In the genomic region with DNA sequence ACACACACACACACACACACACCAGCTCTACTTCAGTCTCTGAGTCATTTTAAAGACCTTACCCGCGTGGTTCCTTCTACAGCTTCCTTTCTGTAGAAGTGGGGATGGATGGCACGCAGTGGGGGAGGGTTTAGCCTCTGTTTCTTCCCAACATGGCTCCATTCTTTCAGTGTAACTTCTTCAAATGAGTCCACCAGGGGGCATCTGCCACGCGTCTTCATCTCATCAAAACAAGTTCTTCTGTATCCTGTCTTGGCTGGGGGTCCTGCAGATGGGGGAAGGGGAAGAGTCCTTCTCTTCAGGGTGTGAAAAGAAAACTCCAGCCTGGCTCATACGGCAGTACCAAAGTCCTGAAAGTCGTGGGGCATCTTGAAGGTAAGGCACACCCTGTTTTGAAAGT, we compare ENCODE assay signal across 15 mouse cellular contexts. TPM values are rescaled to one million over a fixed set of nuclear protein-coding genes. Genes with fewer than 3 reads are reported as not detected.
DNase-seq lines count a peak whose midpoint lies in the region; ATAC-seq and TF ChIP-seq lines count a peak whose summit lies in the region.
"Had no signal": no experiment of that assay in that cellular context is flagged by ENCODE, and none has a peak within 500 bp of the region (broad histone marks: within the 10 kb centered on the region; RNA-seq: fewer than 3 reads in every experiment).

No protein-coding gene starts in this region.

- H3K27ac ChIP-seq in cerebellum, adult 2 months (ENCODE audit: insufficient read depth, low read length): no peak overlapping the region
- no peak overlapping the region for H3K27ac ChIP-seq in liver, embryonic 14.5 days
- no peak overlapping the region for H3K27ac ChIP-seq in liver, embryonic 12.5 days
- H3K27ac ChIP-seq: limb, embryonic 13.5 days; midbrain, embryonic 13.5 days had no signal

- TF ChIP-seq POLR2A in cerebellum, adult 2 months (IDR thresholded peaks at IDR 0.05; ENCODE audit: borderline replicate concordance, insufficient read depth, low read length): no peak

- H3K4me3 ChIP-seq in cerebellum, adult 2 months (replicated peaks; ENCODE audit: insufficient read depth, low read depth, low read length): no peak overlapping the region
- no peak overlapping the region for H3K4me3 ChIP-seq in liver, embryonic 14.5 days (ENCODE audit: insufficient read depth in 1 of 2, low read depth in 2 of 2, low read length in 2 of 2)
- H3K4me3 ChIP-seq in liver, embryonic 12.5 days: no peak overlapping the region
- H3K4me3 ChIP-seq: limb, embryonic 13.5 days; midbrain, embryonic 13.5 days had no signal

- no peak for ATAC-seq in liver, embryonic 14.5 days (ENCODE audit: insufficient read depth)
- ATAC-seq in liver, embryonic 12.5 days: no peak
- ATAC-seq in megakaryocyte-erythroid progenitor cell, adult 5-6 weeks (replicated peaks; ENCODE audit: low FRiP score, low TSS enrichment, poor library complexity, severe bottlenecking): no peak
- ATAC-seq: midbrain, embryonic 13.5 days had no signal

- no peak for TF ChIP-seq EP300 in liver, embryonic 14.5 days (IDR thresholded peaks at IDR 0.05; ENCODE audit: low read depth)

- H3K9me3 ChIP-seq in liver, embryonic 14.5 days (ENCODE audit: control insufficient read depth, low read length): no peaks in the 10 kb centered on the region
- no peaks in the 10 kb centered on the region for H3K9me3 ChIP-seq in liver, embryonic 12.5 days (replicated peaks)
- H3K9me3 ChIP-seq: limb, embryonic 13.5 days; midbrain, embryonic 13.5 days had no signal

- H3K9ac ChIP-seq in liver, embryonic 14.5 days (replicated peaks): no peak overlapping the region
- H3K9ac ChIP-seq in liver, embryonic 12.5 days: no peak overlapping the region
- H3K9ac ChIP-seq: limb, embryonic 13.5 days; midbrain, embryonic 13.5 days had no signal

- intact Hi-C loops in heart, postnatal 25 days (cut with DNase I): no loop called here

- DNase-seq in cerebellum, postnatal 10 days: peak; percentile 56 to 57
- no peak for DNase-seq in cerebellum, adult 2 months
- no peak for DNase-seq in liver, embryonic 14.5 days (ENCODE audit: low read depth in 3 of 3, low spot score in 3 of 3)
- peak; percentile 40 for DNase-seq in ES-CJ7 (ENCODE audit: low read depth, low spot score)
- peak; percentile 71 for DNase-seq in naive thymus-derived CD4-positive, alpha-beta T cell, adult 2 months (ENCODE audit: low read depth)
- DNase-seq in heart, postnatal 25 days (ENCODE audit: low spot score): no peak
- DNase-seq: gastrocnemius, postnatal 36 days had no signal

- H3K36me3 ChIP-seq in liver, embryonic 14.5 days (replicated peaks; ENCODE audit: control insufficient read depth, insufficient read depth, low read depth): no peaks in the 10 kb centered on the region
- no peaks in the 10 kb centered on the region for H3K36me3 ChIP-seq in liver, embryonic 12.5 days
- H3K36me3 ChIP-seq: limb, embryonic 13.5 days; midbrain, embryonic 13.5 days had no signal

- no peak for TF ChIP-seq CTCF in cerebellum, adult 2 months (IDR thresholded peaks at IDR 0.05; ENCODE audit: borderline replicate concordance, insufficient read depth, low read depth, low read length)
- peak; percentile 18; the same call in 1 of the 2 replicates for TF ChIP-seq CTCF in liver, embryonic 14.5 days (IDR thresholded peaks at IDR 0.05; ENCODE audit: low read depth)

- H3K4me1 ChIP-seq in cerebellum, adult 2 months (ENCODE audit: control insufficient read depth, insufficient read depth, low read length): peaks cover 4% of the 10 kb centered on the region
- no peaks in the 10 kb centered on the region for H3K4me1 ChIP-seq in liver, embryonic 14.5 days (replicated peaks; ENCODE audit: control insufficient read depth in 2 of 2, insufficient read depth in 2 of 2, low read length in 1 of 2)
- H3K4me1 ChIP-seq in liver, embryonic 12.5 days: no peaks in the 10 kb centered on the region

- no peak overlapping the region for H3K4me2 ChIP-seq in liver, embryonic 14.5 days (ENCODE audit: low read depth)
- no peak overlapping the region for H3K4me2 ChIP-seq in liver, embryonic 12.5 days
- H3K4me2 ChIP-seq: limb, embryonic 13.5 days; midbrain, embryonic 13.5 days had no signal

- no peaks in the 10 kb centered on the region for H3K27me3 ChIP-seq in cerebellum, adult 2 months (ENCODE audit: control insufficient read depth, insufficient read depth, low read length)
- no peaks in the 10 kb centered on the region for H3K27me3 ChIP-seq in liver, embryonic 14.5 days (ENCODE audit: control insufficient read depth, insufficient read depth, low read length)
- peaks cover 18% of the 10 kb centered on the region; the same call in 1 of the 2 replicates for H3K27me3 ChIP-seq in liver, embryonic 12.5 days (replicated peaks)
- H3K27me3 ChIP-seq: midbrain, embryonic 13.5 days had no signal

- WGBS in cerebellum, adult 2 months: 36% methylated on average over 7 of the region's 7 CpGs
- 22% methylated on average over 7 of the region's 7 CpGs for WGBS in liver, embryonic 14.5 days (ENCODE audit: insufficient replicate concordance)
- 37% methylated on average over 7 of the region's 7 CpGs for WGBS in liver, embryonic 12.5 days (ENCODE audit: insufficient replicate concordance)

RNA-seq across cellular contexts. Expression of a gene that starts 0.3 kb away (rescaled TPM):
- not detected in 2 replicates for polyA plus RNA-seq in cerebellum, adult 2 months (2012; rRNA removed)
- polyA plus RNA-seq in liver, embryonic 14.5 days (2012; rRNA removed): not detected in 2 replicates
- polyA plus RNA-seq in liver, embryonic 14.5 days (2014; fragmentation: Nextera tagmentation; extraction: Ambion mirVana): not detected in 2 replicates
- not detected in 2 replicates for polyA plus RNA-seq in liver, embryonic 12.5 days (2016; fragmentation: Nextera tagmentation; extraction: Ambion mirVana)
- not detected in 2 replicates for total RNA-seq in megakaryocyte-erythroid progenitor cell, adult 5-6 weeks (2014; fragmentation: Nextera tagmentation)
- not detected in 2 replicates for total RNA-seq in megakaryocyte-erythroid progenitor cell, adult 5-6 weeks (2017)
- total RNA-seq in heart, postnatal 25 days (2021): not detected
- total RNA-seq: gastrocnemius, postnatal 36 days; hematopoietic stem cell, adult 5-6 weeks; layer of hippocampus, adult 8-10 months; neutrophil, adult 5-6 weeks had no signal
- polyA plus RNA-seq: cortical plate, adult 2 months; midbrain, embryonic 13.5 days had no signal

RNA-seq across cellular contexts. Expression of a gene that starts 26.7 kb away (rescaled TPM):
- polyA plus RNA-seq in cerebellum, adult 2 months (2012; rRNA removed): 30.5 and 30.7 TPM in 2 replicates
- polyA plus RNA-seq in liver, embryonic 14.5 days (2012; rRNA removed): 2.8 and 3.6 TPM in 2 replicates
- 1.8 and 2.7 TPM in 2 replicates for polyA plus RNA-seq in liver, embryonic 14.5 days (2014; fragmentation: Nextera tagmentation; extraction: Ambion mirVana)
- polyA plus RNA-seq in liver, embryonic 12.5 days (2016; fragmentation: Nextera tagmentation; extraction: Ambion mirVana): 7.0 and 7.1 TPM in 2 replicates
- total RNA-seq in megakaryocyte-erythroid progenitor cell, adult 5-6 weeks (2014; fragmentation: Nextera tagmentation): 4.8 and 5.2 TPM in 2 replicates
- total RNA-seq in megakaryocyte-erythroid progenitor cell, adult 5-6 weeks (2017): 3.8 and 5.0 TPM in 2 replicates
- 1 to 10 TPM; 9.6 to 9.7 TPM for total RNA-seq in heart, postnatal 25 days (2021)

RNA-seq across cellular contexts. Expression of a gene that starts 37.6 kb away (rescaled TPM):
- 0.33 and 0.48 TPM in 2 replicates for polyA plus RNA-seq in cerebellum, adult 2 months (2012; rRNA removed)
- polyA plus RNA-seq in liver, embryonic 14.5 days (2012; rRNA removed): 0.03 TPM in 1 of 2 replicates, not detected in the other
- polyA plus RNA-seq in liver, embryonic 14.5 days (2014; fragmentation: Nextera tagmentation; extraction: Ambion mirVana): 0.08 TPM in 1 of 2 replicates, not detected in the other
- 0.11 TPM in 1 of 2 replicates, not detected in the other for polyA plus RNA-seq in liver, embryonic 12.5 days (2016; fragmentation: Nextera tagmentation; extraction: Ambion mirVana)
- total RNA-seq in megakaryocyte-erythroid progenitor cell, adult 5-6 weeks (2014; fragmentation: Nextera tagmentation): not detected in 2 replicates
- 0.53 TPM in 1 of 2 replicates, not detected in the other for total RNA-seq in megakaryocyte-erythroid progenitor cell, adult 5-6 weeks (2017)
- total RNA-seq in heart, postnatal 25 days (2021): under 1 TPM; 0.59 to 0.86 TPM
- total RNA-seq: hematopoietic stem cell, adult 5-6 weeks; layer of hippocampus, adult 8-10 months; neutrophil, adult 5-6 weeks had no signal

RNA-seq across cellular contexts. Expression of a gene that starts 50.3 kb away (rescaled TPM):
- 0.21 and 0.30 TPM in 2 replicates for polyA plus RNA-seq in cerebellum, adult 2 months (2012; rRNA removed)
- polyA plus RNA-seq in liver, embryonic 14.5 days (2012; rRNA removed): 12.8 and 15.4 TPM in 2 replicates
- 13.0 and 15.7 TPM in 2 replicates for polyA plus RNA-seq in liver, embryonic 14.5 days (2014; fragmentation: Nextera tagmentation; extraction: Ambion mirVana)
- polyA plus RNA-seq in liver, embryonic 12.5 days (2016; fragmentation: Nextera tagmentation; extraction: Ambion mirVana): 22.7 and 25.0 TPM in 2 replicates
- 22.8 and 22.9 TPM in 2 replicates for total RNA-seq in megakaryocyte-erythroid progenitor cell, adult 5-6 weeks (2014; fragmentation: Nextera tagmentation)
- 32.2 and 46.2 TPM in 2 replicates for total RNA-seq in megakaryocyte-erythroid progenitor cell, adult 5-6 weeks (2017)
- under 1 TPM; 0.13 to 0.17 TPM for total RNA-seq in heart, postnatal 25 days (2021)

RNA-seq across cellular contexts. Expression of a gene that starts 50.5 kb away (rescaled TPM):
- 129 and 136 TPM in 2 replicates for polyA plus RNA-seq in cerebellum, adult 2 months (2012; rRNA removed)
- 45.0 and 61.3 TPM in 2 replicates for polyA plus RNA-seq in liver, embryonic 14.5 days (2012; rRNA removed)
- polyA plus RNA-seq in liver, embryonic 14.5 days (2014; fragmentation: Nextera tagmentation; extraction: Ambion mirVana): 56.8 and 58.6 TPM in 2 replicates
- polyA plus RNA-seq in liver, embryonic 12.5 days (2016; fragmentation: Nextera tagmentation; extraction: Ambion mirVana): 89.1 and 95.3 TPM in 2 replicates
- 79.7 and 90.4 TPM in 2 replicates for total RNA-seq in megakaryocyte-erythroid progenitor cell, adult 5-6 weeks (2014; fragmentation: Nextera tagmentation)
- total RNA-seq in megakaryocyte-erythroid progenitor cell, adult 5-6 weeks (2017): 31.7 and 45.3 TPM in 2 replicates
- total RNA-seq in heart, postnatal 25 days (2021): 10 to 100 TPM; 61.7 to 63.8 TPM

Comparison
In these comparisons a context has a peak if more than half of its experiments do, and no peak if none do; other contexts are left out.
1. DNase-seq: peak in cerebellum, postnatal 10 days (2 of 2), ES-CJ7 (single experiment) and naive thymus-derived CD4-positive, alpha-beta T cell, adult 2 months (single experiment); none in cerebellum, adult 2 months (0 of 2), liver, embryonic 14.5 days (0 of 3) and heart, postnatal 25 days (single experiment).